Mouse (Mus musculus) thymus, postnatal 25 days (tissue): ENCODE results near the gene Gm6034.
A peak's percentile ranks its signal among the peaks of the same experiment; 100 is the strongest.
"Not testable (repeated sequence)": the region's sequence is repeated elsewhere in the genome, so short reads cannot be mapped to it uniquely, and the experiment has no call there.

Source experiments
- DNase-seq: peaks from one replicate; pipeline ENCODE4 v3.0.0; 2022

The Gm6034 gene

GRCm38 (mm10) chr17:36042610-36043169 lies at the start of gene Gm6034, which contains the start of gene H2-T22:
Gm6034 (plus strand) TSS chr17:36042961.
H2-T22 (minus strand) TSS chr17:36042747.
- DNase-seq = peak; percentile 82

- peak; percentile 84 for DNase-seq
Measured at GRCm38 (mm10) chr17:35993675-35994074, 49.1 kb upstream of the Gm6034 start.

GRCm38 (mm10) chr17:35994175-35994878 lies 48.4 kb upstream of the Gm6034 start:
- DNase-seq = peak; percentile 80

GRCm38 (mm10) chr17:35994879-35995240 lies 47.9 kb upstream of the Gm6034 start:
- DNase-seq = no peak

GRCm38 (mm10) chr17:35996949-35997348 lies 45.8 kb upstream of the Gm6034 start:
- peak; percentile 99 for DNase-seq

GRCm38 (mm10) chr17:35997713-35998510 lies 44.8 kb upstream of the Gm6034 start:
- DNase-seq = peak; percentile 60

- peak; percentile 41 for DNase-seq
Measured at GRCm38 (mm10) chr17:35998545-35999305, 44.0 kb upstream of the Gm6034 start.

GRCm38 (mm10) chr17:35999356-35999755 lies 43.4 kb upstream of the Gm6034 start:
- peak; percentile 91 for DNase-seq

GRCm38 (mm10) chr17:36000349-36000748 lies 42.4 kb upstream of the Gm6034 start:
- no peak for DNase-seq

- peak; percentile 48 for DNase-seq
Measured at GRCm38 (mm10) chr17:36001121-36001897, 41.5 kb upstream of the Gm6034 start.

- DNase-seq = no peak
Measured at GRCm38 (mm10) chr17:36001966-36002365, 40.8 kb upstream of the Gm6034 start.

- DNase-seq = no peak
Measured at GRCm38 (mm10) chr17:36003331-36003730, 39.4 kb upstream of the Gm6034 start.

GRCm38 (mm10) chr17:36004409-36004808 lies 38.4 kb upstream of the Gm6034 start:
- not testable (repeated sequence) for DNase-seq

- DNase-seq = no peak
Measured at GRCm38 (mm10) chr17:36014977-36015376, 27.8 kb upstream of the Gm6034 start.

- no peak for DNase-seq
Measured at GRCm38 (mm10) chr17:36017046-36017445, 25.7 kb upstream of the Gm6034 start.

GRCm38 (mm10) chr17:36018979-36019378 lies 23.8 kb upstream of the Gm6034 start:
- DNase-seq = no peak

- DNase-seq = no peak
Measured at GRCm38 (mm10) chr17:36019519-36019918, 23.2 kb upstream of the Gm6034 start.

GRCm38 (mm10) chr17:36020191-36021073 lies 22.3 kb upstream of the Gm6034 start, which contains the start of gene H2-T24:
H2-T24 (minus strand) TSS chr17:36020560.
- DNase-seq = peak; percentile 86

GRCm38 (mm10) chr17:36021309-36021708 lies 21.5 kb upstream of the Gm6034 start:
- DNase-seq = no peak

- DNase-seq = no peak
Measured at GRCm38 (mm10) chr17:36022098-36022497, 20.7 kb upstream of the Gm6034 start.

GRCm38 (mm10) chr17:36022922-36023321 lies 19.8 kb upstream of the Gm6034 start:
- DNase-seq = no peak
